Mouse (Mus musculus) MEL (cell line): ENCODE measurements around the gene Khdrbs1.

Experiments
- ETS1 ChIP-seq: IDR thresholded peaks from 2 replicates; pipeline ENCODE4 v1.6.1; 2012; ENCODE audit warnings: low read depth, mild to moderate bottlenecking, inconsistent platforms, low read length, improper control_type of control experiment, moderate library complexity
- HCFC1 ChIP-seq: IDR thresholded peaks from 2 replicates; pipeline ENCODE4 v1.6.1; 2012; ENCODE audit warnings: low read depth, mild to moderate bottlenecking, inconsistent platforms, low read length, improper control_type of control experiment, moderate library complexity
- MEF2A ChIP-seq: IDR thresholded peaks from 2 replicates; pipeline ENCODE4 v1.6.1; 2014; ENCODE audit warnings: low read depth, mild to moderate bottlenecking, inconsistent platforms, low read length, improper control_type of control experiment; ENCODE audit not compliant: poor library complexity, insufficient replicate concordance, severe bottlenecking; ENCODE audit errors: extremely low read depth
- POLR2A ChIP-seq, 2 experiments: IDR thresholded peaks; 2 replicates each; pipeline ENCODE4 v1.6.1; 2011 to 2012; ENCODE audit warnings: low read length in 2 of 2, mild to moderate bottlenecking in 2 of 2, control low read depth in 1 of 2, improper control_type of control experiment in 1 of 2, low read depth in 1 of 2, moderate library complexity in 1 of 2; ENCODE audit not compliant: control insufficient read depth in 1 of 2, insufficient read depth in 1 of 2, poor library complexity in 1 of 2

- no peak for TF ChIP-seq HCFC1
- TF ChIP-seq ETS1: no peak
- TF ChIP-seq POLR2A (IDR thresholded peaks at IDR 0.05; ENCODE audit: control insufficient read depth in 1 of 2, insufficient read depth in 1 of 2, low read depth in 1 of 2, low read length in 2 of 2, poor library complexity in 1 of 2): peak in 1 of 2 experiments; percentile 9; a peak in 1 of 4 replicates
- TF ChIP-seq MEF2A: no peak
Observed at GRCm38 (mm10) chr4:129741251-129741973, 691 bp downstream of the Khdrbs1 start.
